Mouse (Mus musculus): Measurements from ENCODE around the gene Tmem201.

Gene Tmem201

GRCm38 (mm10) chr4:149723021-149723390, 14.8 kb downstream of the Tmem201 start:
- ATAC-seq (ENCODE audit: insufficient number of reproducible peaks, low FRiP score, low TSS enrichment) = no peak

DNA sequence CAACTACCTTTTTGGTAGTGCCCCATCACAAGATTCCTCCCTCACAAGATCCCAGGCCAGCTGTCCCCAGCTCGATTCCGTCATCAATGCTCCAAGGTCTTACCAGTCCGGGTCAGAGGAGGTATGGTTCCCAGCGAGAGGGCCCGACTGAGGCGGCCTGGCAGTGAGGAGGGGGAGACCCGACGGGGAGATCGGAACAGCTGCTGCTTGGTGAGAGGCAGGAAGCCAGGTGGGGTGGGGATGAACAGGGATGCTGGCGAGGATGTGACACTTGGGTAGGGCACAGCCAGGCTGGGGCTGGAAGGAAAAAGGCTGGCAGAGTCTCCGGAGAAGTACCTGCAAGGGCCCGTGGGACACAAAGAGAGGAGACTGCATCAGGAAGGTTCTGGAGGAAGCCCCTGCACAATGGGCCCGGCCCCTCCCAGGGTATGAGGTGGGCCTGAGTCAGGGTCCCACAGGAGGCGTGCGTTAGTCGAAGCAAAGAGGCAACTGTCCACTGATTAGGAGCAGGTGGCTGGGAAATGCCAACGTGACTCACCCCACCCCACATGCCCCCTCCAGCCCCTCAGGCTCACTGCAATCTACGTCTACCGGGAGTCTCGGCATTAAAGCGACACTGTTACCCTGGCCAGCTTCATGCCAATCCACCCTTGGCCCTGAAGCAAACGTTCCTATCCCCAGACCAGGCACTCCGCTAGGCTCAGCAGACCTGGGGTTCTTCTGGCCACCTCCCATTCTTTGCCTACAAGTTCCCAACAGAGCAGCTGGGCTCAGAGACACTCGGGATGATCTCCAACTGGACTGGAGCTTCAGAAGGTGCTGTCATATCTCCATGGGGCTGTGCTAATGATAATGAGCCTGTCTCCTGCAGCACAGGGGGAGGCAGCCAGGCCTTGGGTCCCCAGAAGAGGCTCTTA, 15.5 kb downstream of the Tmem201 start:
- ATAC-seq (ENCODE audit: insufficient number of reproducible peaks, low FRiP score, low TSS enrichment) = no peak

- ATAC-seq (ENCODE audit: insufficient number of reproducible peaks, low FRiP score, low TSS enrichment) = no peak
These were observed 16.7 kb downstream of the Tmem201 start for GRCm38 (mm10) chr4:149721163-149721562.

GRCm38 (mm10) chr4:149719686-149720085, 18.2 kb downstream of the Tmem201 start:
- no peak for ATAC-seq (ENCODE audit: insufficient number of reproducible peaks, low FRiP score, low TSS enrichment)

DNA sequence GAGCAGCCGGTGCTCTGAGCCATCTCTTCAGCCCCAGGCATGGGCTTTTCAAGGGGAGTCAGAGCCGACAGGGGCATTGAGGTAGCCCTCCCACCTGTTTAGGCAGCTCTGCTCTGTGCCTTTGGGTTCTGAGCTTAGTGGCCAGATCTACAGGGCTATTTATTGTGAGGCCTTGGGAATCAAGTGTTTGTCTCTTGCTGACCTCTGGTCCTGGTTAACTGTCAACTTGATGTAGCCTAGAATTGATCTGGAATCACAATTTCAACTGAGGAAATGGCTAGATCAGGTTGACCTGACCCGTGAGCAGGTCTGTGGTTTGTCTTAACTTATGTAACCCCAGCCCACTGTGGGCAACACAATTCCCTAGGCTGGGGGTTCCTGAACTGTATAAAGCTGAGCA, 23.3 kb downstream of the Tmem201 start:
- ATAC-seq (ENCODE audit: insufficient number of reproducible peaks, low FRiP score, low TSS enrichment) = no peak

DNA sequence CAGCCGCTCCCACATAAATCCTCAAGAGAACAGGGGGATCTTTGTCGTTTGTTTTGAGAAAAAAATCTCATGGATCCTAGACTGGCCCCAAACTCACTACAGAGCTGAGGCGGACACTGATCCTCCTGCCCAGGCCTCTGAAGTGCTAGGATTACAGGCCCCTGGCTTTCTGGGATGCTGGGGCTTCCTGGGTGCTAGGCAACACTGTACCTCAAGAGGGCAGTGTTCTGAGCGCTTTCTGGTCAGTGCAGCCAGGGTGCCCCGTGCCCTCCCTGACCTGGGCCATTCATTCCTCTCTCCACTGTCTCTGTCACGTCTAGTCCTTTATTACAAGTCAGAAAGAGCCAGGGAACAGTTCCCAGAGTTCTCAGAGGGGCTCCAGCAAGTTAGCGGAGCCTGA, 25.9 kb downstream of the Tmem201 start:
- 0 out of 2 replicates have a peak, but pooled peaks have one; percentile 43 for ATAC-seq (ENCODE audit: insufficient number of reproducible peaks, low FRiP score, low TSS enrichment)

- no peak for ATAC-seq (ENCODE audit: insufficient number of reproducible peaks, low FRiP score, low TSS enrichment)
These were observed 26.4 kb downstream of the Tmem201 start for GRCm38 (mm10) chr4:149711485-149711884.

- no peak for ATAC-seq (ENCODE audit: insufficient number of reproducible peaks, low FRiP score, low TSS enrichment)
These were observed 27.3 kb downstream of the Tmem201 start for GRCm38 (mm10) chr4:149710510-149710909.

DNA sequence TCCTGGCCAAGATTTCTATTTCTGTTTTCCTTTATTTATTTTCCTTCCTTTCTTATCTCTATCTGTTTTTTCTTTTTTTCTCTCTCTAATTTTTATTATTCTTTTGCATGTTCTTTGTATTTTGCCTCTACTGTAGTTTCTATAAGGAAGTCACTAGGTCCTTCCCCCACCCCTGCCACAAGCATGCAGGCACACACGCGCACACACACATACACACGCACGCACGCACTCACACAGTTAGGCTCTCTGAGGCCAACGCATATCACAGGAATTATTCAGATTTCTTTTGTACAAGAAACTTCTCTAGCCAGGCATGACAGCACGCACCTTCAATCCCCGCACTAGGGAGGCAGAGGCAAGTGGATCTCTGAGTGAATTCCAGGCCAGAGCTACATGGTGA, 31.9 kb downstream of the Tmem201 start:
- no peak for ATAC-seq (ENCODE audit: insufficient number of reproducible peaks, low FRiP score, low TSS enrichment)

DNA sequence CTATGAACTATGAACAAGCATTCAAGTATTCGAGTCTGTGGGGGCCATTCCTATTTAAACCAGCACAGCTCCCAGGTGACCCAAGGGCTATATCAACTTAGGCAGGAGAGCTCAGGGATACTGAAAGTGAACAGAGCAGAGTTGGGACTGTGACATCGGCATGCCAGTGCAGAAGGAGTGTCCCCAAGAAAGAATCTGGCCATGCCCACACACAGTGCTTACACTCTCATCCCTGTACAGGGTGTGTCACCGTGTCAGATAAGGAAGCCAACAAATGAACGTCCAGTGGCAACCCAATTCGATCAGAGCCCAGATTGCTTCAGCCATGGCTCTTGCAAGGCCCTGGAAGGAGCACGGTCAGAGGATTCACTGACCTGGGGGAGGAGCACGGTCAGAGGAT, 32.5 kb downstream of the Tmem201 start:
- no peak for ATAC-seq (ENCODE audit: insufficient number of reproducible peaks, low FRiP score, low TSS enrichment)

DNA sequence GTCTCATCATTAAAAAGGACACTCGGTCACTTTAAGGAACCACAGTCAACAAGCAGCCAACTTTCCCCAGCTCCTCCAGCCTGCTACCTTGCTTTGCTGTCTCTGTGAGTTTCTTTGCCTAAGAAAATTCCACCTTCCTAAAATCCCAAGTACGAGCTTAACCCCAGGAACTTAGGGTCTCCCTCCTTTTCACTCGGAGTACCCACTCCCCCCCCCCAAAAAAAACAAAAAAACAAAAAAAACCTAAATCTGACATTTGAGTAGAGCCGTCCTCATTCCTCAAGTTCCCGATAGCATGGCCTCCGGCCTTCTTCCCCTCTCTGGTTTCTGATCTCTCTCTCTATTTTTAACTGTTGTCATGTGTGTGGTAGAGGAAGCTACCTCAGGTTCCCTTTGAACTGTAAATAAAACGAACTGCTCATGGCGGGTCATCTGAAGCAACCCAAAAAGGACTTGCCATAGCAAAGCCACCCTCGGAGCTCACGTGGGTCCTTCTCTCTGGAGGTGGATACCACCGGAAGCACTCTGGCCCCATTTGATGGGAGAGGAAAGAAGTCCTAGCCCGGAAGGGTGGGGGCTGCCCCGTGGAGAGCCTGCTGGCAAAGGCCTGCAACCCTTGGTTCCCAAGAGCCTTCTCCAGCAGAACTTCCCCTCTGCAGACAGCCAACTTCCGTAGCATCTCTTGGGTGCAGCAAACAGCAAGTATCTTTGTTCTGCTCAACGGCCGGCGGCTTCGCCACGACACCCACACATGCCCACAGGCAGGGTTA, 35.4 kb downstream of the Tmem201 start, which contains the start of gene Pik3cd:
TSS of gene Pik3cd (minus strand) at position 362 of the 770 bp plus-strand sequence.
- ATAC-seq (ENCODE audit: insufficient number of reproducible peaks, low FRiP score, low TSS enrichment) = no peak

DNA sequence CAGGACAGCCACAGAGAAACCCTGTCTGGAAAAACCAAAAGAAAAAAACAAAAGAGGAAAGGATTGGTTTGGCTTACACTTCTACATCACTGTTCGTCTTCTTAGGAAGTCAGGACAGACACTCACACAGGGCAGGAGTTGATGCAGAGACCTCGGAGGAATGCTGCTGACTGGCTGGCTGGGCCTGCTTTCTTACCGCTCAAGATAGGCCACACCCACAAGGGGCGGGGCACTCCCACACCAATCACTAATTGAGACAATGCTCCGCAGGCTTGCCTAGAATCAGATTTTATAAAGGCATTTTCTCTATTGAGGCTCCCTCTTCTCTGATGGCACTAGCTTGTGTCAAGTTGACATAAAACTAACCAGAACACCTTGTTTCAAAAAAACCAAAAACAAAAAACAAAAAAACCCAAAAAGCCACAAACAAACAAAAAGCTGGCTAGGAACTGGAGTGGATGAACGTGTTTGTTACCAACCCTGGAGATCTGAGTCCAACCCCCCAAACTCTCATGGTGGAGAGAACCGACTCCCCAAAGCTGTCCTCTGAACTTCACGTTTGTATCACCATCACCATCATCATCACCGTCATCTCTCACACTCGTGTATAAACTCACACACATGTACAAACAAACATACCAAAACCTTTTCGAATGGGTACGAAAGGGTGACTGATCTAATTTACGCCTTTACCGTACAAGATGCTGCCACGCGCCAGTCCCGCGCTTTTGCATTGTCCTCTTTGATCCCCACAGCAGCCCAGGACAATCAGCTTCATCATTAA, 36.2 kb downstream of the Tmem201 start:
- ATAC-seq (ENCODE audit: insufficient number of reproducible peaks, low FRiP score, low TSS enrichment) = no peak

DNA sequence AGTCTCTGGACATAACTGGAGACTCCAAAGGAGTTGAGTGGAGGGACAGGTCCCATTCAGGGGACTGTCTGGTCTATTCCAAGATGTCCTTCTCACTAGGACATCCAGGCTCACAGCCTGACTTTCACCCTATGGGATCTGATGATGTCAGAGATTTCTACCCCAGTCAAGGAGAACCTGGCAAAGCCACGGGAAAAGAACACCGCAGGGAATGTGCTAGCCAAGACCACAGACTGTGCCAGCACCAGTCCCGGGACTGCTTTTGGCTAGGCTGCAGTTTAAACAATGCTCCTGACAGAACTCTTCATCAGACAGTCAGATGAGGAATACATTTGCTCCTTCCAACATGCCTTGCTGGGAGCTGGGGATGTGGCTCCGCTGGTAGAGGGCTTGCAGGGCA, 37.9 kb downstream of the Tmem201 start:
- ATAC-seq (ENCODE audit: insufficient number of reproducible peaks, low FRiP score, low TSS enrichment) = no peak

- peak; percentile 68; the same call in 1 of the 2 replicates for ATAC-seq (ENCODE audit: insufficient number of reproducible peaks, low FRiP score, low TSS enrichment)
These were observed 39.5 kb downstream of the Tmem201 start for GRCm38 (mm10) chr4:149698197-149698821.

- ATAC-seq (ENCODE audit: insufficient number of reproducible peaks, low FRiP score, low TSS enrichment) = 0 out of 2 replicates have a peak, but pooled peaks have one; percentile 40
These were observed 40.2 kb downstream of the Tmem201 start for GRCm38 (mm10) chr4:149697506-149698196.

- no peak for ATAC-seq (ENCODE audit: insufficient number of reproducible peaks, low FRiP score, low TSS enrichment)
These were observed 41.5 kb downstream of the Tmem201 start for GRCm38 (mm10) chr4:149696189-149696971.

DNA sequence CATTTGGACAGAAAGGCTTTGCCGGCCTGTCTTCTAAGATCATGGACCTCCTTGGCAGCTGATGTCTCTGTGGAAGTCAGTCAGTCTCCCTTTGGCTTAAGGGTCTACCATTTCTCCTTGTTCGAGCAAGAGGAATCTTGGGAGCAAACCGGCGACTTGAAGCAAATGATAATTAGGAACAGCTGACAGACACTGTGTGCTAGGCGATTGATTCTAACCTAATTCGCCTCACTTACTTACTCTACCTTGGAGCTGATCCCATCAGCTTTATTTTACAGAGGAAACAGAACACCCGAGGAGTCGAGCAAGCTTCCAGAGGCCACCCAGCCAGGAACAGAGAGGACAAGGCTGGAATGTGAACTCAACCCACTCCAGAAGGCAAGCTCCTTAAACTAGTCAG, 46.5 kb downstream of the Tmem201 start:
- ATAC-seq (ENCODE audit: insufficient number of reproducible peaks, low FRiP score, low TSS enrichment) = no peak

DNA sequence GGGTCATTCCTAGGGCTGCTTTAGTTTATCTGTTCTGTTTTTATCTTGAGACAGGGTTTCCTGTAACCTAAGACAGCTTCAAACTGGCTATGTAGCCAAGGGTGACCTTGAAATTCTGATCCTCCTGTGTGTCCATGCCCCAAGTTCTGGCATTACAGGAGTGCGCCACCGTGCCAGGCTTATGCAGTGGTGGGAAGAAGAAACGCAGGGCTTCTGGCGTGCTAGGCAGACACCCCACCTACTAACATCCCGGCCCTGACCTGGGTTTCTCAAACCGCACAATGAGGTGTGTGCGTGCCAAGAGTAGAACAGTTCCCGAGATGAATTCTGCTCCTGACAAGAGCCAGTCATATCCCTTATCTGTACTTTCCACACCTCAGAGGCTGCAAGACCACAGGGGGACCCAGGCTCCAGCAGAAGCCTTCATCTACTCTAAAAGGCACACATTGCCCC, 47.0 kb downstream of the Tmem201 start:
- ATAC-seq (ENCODE audit: insufficient number of reproducible peaks, low FRiP score, low TSS enrichment) = no peak

All from cerebellum, adult (tissue).